Mouse (Mus musculus) ovary, adult 18-20 months (tissue): Measurements from ENCODE around the gene T2.
"Not testable (repeated sequence)": the region's sequence is repeated elsewhere in the genome, so short reads cannot be mapped to it uniquely, and the experiment has no call there.

ENCODE experiments used
- DNase-seq: peaks from one replicate; pipeline ENCODE4 v3.0.0; 2022; ENCODE audit warnings: low spot score, mixed read lengths

Gene T2

DNA sequence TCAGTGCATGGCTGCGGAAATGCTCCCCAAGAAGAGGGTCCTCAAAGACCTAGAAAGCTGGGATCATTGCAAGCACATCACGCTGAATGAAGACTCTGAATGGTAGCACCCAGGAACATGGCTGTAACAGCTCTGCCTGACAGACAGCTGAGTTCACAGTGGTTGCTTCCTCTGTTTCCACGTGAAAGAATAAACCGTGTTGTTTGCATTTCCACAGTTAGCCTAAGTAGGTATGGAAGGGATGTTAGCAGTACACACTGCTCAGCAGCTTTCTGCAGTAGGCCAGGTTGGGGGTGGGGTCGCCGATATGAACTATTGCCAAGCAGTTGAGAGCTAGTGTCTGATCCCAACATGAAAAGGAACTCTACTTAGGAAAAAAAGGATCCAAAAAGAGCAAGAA lies at the start of gene T2:
Gene T2 (plus strand): TSS at position 301 of the 400 bp plus-strand sequence.
- no peak for DNase-seq

DNA sequence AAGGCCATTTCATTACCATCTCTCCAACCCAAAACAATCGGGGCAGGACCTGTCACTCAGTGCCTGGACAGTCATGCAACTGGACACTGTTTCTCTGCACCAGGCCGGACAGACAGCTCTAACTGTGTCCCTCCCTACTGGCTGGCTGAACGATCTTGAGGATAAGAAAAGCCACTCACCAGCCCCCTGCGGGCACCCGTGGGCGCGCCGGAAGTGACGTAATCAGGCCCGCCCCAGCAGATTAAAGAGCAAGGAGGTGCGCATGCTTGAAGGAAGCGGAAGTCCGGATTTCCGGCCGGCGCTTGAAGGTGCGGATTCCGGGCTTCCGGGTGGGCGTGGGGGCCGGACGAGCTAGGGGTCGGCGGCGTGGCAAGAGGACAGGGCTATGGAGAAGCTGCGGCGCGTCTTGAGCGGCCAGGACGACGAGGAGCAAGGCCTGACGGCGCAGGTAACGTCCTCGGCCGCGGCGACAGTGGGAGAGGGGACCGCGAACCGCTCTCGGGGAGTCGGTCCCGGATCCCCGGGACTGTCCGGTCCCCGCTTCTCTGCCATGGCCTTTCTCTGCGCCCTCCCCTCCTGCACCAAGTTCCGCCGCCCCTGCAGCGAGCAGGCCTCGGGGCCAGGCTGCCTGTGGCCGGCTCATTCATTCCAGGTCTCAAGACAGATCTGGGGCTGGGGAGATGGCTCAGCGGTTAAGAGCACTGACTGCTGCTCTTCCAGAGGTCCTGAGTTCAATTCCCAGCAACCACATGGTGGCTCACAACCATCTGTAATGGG lies 44.8 kb upstream of the T2 start, which contains the start of gene Sft2d1:
Gene Sft2d1 (plus strand): TSS at position 265 of the 777 bp plus-strand sequence.
- DNase-seq, result peak; percentile 92

DNA sequence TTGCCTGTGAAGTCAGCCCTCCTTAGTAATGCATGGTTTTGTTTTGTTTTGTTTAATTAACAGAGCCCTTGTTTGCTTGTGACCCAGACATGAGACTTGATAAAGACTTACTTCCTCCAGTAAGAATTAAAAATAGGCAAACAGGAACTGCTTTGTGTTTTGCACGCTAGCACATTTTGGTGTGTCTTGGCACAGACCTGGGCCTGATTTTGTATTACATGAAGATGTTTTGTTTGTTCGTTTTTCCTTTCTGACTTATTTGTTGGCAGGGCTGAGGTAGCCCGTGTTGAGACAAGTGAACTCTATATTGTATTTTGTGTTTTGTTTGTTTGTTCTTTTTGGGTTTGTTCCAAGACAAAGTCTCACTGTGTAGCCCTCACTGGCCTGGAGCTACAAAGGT lies 44.0 kb upstream of the T2 start:
- DNase-seq, result no peak

DNA sequence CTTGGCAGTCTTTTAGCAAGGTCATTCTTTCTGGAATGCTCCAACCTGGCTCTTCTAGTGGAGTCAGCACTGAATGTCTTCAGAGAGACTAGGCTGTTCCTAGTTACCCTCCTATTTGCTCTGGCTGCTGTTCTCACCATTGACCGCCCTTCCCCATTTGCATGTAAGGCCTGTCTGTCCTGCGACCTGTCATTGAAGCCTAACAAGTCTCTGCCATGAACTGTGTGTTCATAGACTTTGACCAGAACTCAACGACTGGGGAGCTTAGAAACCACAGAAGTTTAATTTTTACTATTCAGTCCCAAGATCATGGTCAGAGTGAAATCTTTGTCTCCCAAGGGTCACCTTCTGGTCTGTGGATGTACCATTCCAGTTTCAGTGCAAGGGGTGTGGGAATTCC lies 41.8 kb upstream of the T2 start:
- DNase-seq, result no peak

DNA sequence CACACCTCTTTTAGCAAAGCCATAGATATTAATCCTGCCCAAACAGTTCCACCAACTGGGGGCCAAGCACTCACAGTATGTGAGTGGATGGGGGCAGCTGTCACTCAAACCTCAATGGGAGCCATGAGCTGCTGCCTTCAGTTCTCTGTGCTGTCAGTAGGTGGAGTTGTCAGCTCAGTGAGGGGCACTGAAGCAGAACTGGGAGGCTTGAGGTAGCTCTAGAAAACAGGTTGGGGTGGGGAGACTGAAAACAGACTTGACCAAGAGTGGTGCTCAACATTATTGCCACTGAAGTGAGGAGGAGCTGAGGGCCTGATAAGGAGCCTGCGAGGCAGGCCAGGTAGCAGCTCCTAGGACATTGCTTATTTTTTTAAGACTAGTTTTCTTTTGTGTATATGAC lies 39.5 kb upstream of the T2 start:
- DNase-seq, result no peak

DNA sequence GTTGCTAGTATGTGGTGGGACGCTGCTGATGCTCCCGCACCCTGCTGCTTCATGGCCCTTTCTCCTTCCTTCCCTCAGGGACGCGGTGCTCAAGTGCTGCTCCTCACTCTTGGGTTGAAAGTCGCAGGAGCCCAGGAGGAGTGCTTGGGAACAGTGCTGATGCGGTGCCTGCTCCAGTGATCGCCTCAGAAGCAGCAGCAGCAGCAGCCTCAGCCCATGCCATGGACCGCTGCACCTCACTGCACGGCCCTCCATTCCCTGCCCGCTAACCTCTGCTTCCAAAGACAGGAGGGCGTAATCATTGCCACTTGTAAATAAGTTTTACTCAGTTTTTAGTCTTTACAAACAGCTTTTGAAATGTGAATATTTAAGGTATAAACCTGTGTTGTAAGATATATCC lies 28.9 kb upstream of the T2 start:
- DNase-seq, result not testable (repeated sequence)

DNA sequence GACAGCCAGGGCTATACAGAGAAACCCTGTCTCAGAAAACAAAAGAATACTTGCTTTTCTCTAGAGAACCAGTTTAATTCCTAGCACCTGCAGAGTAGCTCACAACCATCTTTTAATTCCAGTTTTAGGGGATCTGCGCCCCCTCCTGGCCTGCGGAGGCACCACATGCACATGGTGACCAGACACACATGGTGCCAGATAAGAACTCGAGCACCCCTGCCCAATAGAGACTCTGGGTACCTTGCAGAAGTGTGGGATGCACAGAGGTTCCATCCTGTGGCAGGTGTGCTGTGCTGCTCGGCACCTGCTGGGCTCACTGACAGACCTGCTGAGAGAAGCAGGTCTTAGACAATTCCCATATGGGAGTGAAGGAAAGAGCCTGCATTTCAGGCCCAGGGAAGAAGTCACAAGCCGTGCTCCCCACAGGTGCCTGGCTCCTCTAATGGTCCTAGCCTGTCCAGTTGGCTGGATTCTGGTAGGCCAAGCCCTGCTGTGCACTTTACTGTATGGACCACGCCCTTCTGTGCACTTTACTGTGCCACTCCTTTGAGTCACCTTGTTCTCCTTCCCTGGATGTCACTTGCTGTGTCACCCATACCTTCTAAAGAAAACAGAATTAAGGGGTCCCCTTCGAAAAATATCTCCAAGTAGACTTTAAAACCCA lies 27.1 kb upstream of the T2 start:
- no peak for DNase-seq

DNA sequence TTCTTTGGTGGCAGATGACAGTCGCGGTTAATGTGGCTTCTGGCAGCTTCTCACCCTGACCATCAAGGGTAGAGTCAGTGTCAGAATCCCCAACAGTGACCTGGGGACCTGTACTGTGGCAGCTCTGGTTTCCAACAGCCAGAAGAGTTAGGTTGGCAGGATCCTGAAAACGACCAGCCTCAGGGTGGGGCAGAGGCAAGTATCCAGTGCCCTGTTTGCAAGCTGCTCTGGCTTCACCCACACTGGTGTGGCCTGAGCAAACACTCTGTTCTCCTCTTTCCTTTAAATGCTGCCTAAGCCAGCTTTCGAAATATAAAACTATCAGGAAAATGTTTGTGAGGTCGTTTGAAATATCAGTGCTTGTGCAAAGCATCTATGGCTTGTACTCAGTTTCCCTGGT lies 25.2 kb upstream of the T2 start:
- no peak for DNase-seq

DNA sequence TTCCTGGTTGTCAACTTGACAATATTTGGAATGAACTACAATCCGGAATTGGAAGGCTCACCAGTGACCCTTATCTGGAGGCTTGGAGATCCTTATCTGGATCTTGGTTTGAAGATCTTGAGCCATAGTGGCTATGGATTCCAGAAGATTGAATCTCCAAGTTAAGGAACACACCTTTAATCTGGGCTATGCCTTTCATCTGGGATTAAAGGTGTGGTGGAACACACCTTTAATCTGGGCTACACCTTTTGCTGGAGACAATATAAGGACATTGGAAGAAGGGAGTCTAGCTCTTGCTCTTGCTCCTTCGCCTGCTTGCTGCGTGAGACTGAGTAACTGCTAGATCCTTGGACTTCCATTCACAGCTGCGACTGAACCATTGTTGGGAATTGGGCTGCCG lies 18.6 kb upstream of the T2 start, which contains the start of gene Prr18:
Gene Prr18 (plus strand): TSS at position 301 of the 400 bp plus-strand sequence.
- not testable (repeated sequence) for DNase-seq

DNA sequence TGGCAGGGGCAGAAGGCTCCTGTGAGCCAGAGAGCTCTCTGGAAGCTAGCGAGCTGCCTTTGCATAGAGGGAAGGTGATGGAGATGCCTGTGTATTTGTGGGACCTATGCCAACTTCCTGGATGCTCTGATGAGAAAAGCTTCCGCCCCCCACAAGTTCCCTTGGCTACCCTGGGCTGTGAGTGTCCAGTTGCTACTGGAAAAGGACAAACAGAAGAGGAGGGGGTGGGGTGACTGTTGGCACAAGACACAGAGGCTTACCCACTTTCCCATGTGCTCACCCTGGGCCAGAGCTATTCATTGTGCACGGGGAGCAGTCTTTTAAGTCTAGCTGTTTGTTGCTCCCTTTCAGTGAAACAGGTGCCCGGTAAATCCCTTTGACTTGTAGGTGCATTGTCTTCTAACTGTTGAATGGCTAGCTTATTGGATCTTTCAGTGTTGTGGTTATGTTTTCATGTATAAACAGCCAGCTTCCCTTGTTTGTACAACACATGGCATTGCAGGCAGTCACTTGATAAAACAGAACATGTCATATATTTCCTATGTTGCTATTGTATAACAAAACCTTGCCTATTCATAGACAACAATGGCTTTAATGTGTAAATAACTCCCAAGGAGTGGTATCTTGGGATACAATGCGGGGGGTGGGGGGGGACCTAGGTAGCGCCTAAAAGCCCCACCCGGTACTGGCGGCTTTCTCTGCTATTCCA lies 16.0 kb upstream of the T2 start:
- no peak for DNase-seq

DNA sequence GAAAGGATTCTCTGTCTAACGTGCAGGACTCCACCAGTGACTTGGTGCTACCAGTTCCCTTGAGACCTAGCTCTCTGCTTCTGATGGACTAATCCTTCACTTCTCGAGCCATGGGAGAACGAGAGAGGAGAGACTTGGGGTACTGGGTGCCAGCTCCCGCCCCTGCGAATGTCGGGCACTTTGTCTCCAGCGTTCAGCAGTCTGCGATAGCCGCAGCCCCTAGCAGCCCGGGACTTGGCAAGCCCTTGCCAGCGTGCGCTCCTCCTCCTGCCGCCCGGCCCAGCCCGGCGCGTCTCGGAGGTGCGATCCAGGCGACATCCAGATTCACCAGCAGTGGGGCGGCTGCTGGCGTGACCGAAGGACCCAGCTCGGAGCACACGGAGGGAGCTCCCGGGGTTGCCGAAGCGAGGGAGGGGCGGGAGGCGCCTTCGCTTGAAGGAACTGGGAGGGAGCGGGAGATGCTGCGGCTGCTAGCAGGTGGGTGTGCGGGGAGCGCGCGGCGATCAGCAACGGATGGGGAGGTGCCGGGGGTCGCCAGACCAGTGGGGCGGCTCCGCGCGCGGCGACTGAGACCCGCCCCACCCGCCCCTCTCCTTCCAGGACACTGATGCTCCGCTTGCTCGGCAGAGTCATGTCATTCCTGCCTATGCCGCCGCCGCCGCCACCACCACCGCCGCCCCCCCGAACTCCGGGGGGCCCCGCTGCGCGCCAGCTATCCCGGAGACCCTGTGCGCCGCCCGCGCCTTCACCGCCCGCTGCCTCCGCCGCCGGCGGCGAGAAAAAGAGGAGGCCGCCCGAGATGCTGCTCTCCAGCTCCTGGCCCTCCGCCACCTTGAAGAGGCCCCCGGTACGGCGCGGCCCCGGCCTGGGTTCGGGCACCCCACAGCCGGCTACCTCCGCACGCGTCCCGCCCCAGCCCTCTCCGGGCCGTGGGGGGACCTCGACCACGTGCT lies 15.1 kb upstream of the T2 start:
- no peak for DNase-seq

DNA sequence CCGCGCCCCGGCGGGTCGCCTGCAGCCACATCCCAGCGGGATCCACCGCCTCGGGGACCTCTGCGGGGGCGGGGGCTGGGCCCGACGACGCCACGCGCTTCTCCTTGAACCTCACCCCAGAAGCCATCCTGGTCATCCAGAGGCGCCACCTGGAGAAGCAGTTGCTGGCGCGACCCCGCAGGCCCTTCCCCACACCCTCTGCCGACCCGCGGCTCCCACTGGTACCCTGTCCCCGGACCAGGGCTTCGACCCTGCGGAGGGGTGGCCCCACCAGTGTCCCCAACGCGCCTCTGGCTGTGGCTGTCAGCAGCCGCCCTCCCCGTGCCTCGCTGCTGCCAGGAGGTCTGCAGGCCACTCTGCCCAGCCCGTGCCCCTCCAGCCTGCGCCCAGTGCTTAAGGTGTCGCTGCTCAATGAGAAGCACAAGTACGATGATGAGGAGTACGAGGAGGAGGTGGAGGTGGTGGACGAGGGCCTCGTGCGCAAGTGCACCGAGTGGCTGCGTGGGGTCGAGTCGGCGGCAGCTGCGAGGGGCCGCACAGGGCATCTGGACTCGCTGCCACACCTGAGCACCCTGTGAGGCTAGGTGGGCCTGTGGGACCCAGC lies 14.3 kb upstream of the T2 start:
- DNase-seq, result no peak

DNA sequence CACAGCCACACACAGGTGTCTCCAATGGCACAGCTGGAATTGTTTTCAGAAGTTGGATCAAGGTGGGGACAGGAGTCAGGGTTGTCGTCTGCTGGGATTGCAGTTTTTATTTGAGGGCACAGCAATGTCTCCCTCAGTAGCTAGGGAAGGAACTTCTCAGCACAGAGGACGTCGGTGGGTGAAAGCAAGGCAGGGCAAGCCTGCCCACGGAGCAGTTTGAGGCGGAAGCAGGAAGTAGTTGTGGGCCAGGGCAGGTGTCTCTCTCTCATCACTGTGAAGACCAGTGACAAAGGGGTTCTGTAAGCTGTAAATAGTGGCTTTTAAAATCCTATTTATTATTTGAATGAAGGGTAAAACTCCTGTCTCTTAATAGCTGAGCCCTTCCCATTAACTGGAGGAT lies 13.1 kb upstream of the T2 start:
- no peak for DNase-seq

DNA sequence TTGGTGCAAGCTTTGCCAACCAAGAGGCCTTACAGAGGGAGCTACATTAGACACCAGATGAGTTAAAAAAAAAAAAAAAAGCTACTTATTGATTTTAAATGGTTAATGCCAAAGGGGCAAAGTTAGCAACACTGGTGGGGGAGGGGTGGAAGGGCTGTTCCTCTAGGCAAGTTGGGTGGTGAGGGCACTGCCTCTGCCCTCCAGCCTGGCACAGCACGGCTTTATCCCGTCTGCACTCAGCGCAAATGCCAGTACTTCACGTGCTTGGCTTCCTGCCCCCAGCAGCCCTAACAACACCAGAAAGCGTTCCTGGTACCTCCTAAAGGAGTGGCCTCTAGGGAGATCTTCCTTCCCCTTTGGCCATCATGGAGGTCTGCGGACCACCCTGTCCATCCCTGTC lies 12.4 kb upstream of the T2 start:
- DNase-seq, result no peak

DNA sequence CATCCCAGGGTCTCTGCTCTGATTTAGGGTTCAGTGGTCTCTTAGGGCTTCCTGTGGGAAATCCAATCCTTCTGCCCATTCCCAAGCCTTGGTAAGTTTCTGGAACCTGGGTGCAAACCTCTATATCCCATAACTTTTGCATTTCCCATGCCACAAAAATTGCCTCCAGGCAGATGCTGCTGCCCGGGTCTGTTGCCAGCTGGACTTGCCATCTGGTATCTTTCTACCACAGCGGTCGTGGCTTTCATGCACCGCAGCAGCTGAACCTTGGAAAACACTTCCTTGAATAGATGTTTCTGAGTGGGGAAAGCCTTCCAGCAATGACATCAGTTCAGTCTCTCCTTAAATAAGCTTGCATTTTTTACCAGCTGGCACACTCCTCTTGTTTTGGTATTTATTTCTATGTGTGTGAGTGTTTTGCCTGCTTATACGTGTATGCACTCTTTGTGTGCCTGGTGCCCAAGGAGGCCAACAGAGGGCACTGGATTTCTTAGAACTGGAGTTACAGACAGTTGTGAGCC lies 8.0 kb upstream of the T2 start:
- no peak for DNase-seq

DNA sequence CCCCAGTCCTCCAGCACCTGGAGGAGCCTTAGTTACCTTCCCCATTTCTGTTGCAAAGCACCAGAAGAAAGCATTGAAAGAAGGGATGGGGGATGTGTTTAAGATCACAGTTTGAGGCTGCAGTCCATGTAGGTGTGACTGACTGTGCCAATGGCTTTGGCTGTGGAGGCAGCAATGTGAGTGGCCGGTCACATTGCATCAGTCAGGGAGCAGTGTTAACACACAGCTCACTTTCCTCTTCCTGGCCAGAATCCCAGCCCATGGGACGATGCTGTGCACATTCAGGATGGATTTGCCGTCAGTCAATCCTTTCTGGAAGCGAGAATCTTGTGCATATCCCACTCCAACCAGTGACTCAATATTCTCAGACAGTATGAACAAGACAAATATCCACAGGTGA lies 6.9 kb upstream of the T2 start:
- no peak for DNase-seq

DNA sequence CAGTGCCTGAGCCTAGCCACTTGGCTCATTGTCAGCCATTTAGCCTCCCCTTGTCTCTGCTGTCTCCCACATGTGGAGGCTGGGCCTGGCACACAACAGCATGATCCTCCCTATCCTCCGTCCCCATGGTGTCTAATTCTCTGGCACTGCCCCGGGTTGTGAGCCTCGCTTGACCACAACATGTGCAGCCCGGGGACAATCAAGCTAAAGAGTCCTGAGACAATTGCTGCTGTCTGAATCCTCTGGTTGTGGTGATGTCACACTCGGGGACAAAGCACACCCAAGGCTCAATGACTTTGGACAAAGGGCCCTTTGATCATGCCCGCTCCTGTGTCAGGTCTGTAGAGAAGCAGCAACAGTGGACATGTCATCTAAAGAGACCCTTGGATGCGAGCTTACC lies 4.7 kb upstream of the T2 start:
- no peak for DNase-seq

DNA sequence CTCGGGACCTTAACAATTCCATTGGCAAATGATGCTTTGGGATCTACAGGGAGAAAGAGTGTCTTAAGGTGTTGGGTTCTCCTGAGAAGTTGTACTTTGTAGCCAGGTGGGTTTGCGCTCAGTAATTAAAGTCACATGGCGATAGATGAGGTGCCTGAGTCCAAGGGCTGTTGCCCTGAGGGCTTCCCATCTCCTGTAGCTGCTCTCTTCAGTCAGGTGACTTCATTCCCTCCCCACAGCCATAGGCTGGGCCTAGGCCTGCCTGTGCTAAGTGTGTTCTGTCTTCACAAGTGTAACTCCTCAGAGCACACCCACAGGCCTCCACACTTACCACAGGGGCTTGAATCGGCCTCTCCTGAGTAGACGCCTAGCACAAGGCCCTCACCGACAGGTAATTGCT lies 1.7 kb downstream of the T2 start:
- no peak for DNase-seq

DNA sequence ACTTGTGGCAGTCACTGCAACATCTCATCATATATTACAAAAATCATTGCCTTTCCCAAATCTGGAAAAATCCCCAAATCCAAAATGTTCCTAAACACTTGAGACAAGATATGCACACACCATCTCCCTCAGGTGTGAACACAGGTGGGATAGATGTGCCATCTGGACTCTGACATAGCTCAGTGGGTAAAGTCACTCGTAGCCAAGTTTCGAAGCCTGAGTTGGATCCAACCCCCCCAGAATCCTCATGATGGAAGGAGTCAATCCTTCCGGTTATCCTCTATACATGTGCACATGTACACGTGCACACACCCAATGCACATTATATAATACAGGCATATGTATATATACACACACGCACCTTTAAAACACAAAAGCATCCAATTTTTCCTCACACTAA lies 5.1 kb downstream of the T2 start:
- DNase-seq, result no peak

DNA sequence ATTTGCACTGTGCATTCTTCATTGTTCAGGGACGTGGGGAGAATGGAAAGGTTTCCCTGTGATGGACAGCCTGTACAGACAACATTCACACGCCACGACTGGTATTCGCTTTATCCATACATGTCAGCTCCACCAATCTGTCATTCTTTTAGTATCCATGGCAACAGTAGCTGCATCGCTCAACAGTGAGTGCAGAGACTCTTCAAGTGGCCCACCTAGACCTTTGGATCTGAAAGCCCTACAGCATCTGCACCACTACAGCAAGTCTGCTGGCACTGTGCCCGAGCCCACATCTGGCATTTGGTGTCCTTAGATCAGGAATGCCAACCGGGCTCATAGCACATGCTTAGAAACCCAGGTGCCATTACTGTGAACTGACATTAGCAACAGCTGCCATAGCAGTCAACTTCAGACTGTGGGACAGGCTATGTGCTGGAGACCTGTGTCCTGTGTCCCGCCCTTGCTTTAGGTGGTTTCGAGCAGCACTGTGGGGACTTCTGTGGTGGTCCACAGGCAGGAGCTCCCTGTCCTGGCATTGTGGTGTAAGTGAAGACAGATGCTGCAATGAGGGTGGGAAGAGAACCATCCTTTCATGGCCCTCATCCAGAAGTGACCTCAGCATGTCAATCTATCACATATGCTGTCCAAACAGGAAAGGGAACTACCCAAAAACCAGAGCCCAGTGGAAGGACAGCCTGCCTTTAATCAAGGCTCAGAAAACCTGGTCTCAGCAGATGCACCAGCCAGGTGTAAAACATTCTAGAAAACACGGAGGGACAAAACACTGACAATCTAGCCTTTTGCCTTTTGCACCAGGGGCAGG lies 5.7 kb downstream of the T2 start:
- no peak for DNase-seq
